Mouse (Mus musculus): Measurements from ENCODE around the gene Vegfb.

Gene Vegfb

DNA sequence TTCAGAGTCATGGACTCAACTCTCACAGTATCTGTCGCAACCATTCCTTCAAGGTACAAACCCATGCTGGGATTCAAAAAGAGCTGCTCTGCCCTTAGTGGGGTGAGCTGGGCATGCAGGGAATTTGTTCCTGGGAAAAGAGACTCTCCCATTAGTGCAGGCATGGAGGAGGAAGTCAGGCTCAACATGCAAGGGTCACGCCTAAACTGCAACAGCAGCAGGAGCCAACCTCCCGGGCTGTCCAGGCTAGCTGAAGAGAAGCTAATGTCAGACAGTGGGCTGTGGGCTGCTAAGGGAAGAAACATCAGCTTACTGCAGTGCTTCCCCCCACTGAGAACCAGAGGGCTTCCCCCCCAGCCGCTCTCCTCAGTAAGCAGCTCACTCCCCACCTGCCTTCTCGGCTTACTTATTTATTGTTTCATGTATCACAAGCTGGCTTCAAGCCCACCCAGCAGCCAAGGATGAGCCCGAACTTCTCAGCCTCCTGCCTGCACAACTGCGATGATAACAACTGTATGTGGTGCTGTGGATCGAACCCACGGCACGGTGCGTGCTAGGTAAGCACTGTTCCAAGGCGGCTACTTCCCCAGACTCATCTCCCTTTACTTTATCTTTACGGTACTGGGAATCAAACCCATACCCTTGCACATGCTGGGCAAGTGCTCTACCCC, 15.1 kb downstream of the Vegfb start:
- DNase-seq = no peak

DNA sequence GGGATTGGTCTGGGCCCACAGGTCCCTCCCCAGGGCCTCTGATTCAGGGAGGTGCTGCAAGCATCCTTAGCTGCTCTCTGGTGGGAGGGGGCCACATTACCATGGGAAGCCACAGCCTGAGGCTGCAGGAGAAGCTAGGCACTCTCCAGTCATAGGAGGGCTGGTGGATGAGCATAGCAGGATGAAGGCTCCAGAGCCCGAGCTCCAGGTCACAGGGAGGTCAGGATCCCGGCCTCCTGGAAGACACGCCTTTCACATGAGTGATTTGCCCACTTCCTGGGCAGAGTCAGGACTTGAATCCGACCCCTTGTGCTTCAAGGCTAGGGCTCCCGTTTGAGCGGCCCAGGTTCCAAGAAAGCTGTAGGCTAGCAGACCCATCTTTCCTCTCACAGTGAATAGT, 15.8 kb downstream of the Vegfb start:
- no peak for DNase-seq

DNA sequence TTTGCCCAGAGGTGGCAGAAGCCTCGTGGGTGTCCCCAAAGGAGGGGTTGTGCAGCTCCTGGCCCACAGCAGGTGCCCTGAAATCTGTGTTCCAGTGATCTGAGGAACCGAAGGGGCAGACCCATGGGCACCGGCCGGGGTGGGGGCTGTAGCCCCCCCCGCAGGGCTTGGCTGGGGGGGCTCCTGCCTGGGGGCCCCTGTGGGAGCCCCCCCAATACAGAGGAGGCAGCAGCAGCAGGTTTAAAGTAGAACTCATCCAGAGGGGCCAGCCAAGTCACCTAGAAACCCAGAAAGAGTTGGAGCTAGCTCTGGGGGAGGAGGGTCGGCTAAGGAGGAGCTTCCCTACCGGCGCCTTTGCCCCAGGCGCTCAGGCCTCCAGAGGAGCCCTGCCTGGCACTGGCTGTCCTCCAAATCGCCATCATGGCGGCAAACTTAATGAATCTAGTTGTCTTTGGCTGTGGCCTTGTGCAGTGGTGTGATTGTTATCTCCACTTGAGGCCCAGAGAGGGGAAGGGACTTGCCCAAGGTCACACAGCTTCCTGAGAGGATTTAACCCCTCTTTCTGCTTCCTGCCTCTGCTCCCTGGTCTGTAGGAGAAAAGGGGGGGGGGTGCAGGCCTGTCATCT, 16.9 kb downstream of the Vegfb start:
- no peak for DNase-seq

DNA sequence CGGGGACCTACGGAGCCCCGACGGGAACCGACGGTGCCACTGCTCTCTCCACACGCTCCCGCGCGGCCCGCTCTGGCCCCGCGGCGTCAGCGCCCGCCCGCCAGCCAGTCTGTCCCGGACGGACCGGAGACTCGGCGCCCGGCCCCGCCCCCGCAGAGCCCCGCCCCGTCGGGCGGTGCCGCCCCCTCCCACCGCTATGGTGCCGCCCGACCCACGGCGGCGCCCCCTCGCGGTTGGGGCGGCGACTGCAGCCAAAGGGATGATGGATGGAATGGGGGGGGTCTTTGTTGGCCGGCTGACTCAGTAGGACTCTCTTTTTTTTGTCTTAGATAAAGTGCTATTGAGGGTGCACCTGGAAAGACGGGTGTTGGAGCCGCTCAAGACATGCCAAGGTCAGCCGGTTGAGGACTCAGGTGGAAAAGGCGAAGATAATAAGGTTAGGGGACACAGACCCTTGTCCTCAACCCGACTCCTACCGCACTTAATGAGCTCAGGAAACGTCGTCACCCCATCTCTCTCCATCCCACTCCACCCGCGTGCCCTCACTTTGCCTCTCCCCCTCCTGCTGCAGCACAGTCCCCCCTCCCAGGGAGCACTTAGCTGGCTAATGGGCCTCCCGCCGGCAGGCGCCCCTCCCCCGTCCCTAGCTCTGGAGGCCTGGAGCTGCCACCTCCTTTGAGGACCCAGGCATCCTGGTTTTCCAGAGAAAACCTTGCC, 17.6 kb downstream of the Vegfb start:
- DNase-seq = peak; percentile 74 to 76

DNA sequence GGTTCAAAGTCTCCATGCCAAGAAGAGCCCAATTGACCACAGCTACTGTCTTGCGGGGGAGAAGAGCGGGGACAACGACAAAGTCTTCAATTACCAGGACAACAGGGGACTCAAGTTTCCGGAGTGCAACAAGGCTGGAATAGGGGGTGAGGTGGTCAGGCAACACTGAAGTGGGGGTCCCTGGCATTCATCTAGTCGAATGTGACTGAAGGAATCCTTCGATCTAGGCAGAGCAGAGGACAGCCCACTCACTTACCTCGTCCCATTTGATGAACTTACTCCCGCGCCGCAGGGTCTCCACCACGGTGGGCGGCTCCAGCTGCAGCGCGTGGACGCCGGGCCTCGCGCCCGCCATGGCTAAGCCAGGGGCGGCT, 18.2 kb downstream of the Vegfb start:
- no peak for DNase-seq

DNA sequence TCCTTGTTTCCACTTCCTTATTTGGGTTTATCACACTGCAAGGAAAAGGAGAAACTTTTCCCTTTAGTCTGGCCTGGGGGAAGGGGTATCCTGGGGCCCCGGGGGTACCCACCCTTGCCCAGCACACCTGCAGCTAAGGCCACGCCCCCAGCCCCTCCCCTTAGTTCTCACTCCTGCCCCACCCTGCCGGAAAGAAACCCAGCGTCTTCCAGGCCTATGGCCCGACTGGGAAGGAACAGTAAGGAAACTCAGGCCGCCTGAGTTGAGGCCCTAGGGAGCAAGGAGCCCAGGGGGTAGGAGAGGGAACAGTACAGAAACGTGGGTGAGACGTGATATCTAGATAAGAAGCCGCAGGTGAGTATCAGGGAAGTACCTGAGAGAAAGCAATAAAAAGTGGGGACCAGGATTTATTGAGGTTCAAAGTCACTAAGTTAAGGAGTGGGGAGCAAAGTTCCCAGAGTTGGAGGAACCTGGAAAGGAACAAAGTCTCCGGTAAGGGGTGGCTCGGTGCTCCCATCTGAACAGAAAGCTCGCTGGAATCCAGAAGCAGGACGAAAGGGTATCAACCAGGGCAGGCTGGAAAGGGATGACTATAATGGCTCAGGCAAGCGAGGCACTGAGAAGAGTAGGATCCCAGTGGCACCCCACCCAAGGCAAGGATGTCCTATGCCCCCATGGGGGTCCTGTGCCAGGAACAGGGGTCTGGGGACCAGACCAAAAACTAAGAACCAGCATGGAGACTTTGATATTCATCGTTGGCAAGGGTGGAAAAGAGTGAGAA, 18.8 kb downstream of the Vegfb start:
- DNase-seq = no peak

DNA sequence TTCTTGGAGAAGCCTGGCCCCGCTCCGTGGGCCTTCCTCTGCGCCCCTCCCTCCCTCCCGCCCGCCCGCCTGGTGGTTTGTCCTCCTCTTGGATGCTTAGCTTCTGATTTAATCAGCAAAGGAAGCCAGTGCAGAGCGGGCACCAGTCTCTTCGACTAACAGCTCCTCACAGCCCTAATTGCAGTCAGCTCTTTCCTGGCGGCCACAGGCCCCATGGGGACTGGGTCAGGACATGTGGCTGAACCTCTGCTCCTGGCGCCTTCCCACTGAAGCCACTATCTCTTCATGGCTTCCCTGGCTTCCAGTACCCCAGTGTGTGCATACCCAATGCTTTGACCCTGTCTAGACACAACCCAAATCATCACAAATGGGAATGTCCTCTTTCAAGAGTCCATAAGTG, 31.0 kb downstream of the Vegfb start:
- no peak for DNase-seq

DNA sequence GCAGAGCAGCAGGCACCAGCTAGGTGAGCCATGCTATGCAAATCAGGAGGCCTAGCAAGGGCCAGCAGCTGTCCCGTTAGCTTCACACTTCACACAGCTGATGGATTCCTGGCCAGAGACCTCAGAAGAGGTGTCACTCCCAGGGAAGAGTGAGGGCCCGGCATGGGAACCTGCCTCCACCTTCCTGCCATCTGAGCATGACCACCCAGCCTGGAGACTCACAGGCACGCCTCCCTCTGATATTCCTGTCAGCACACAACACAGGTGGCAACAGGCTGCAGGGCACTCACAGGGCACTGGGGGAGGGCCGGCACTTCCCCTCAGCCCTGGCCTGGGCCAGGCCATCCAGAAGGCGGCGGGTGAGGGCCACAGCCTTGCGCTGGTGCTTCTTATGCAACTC, 32.0 kb downstream of the Vegfb start:
- no peak for DNase-seq

DNA sequence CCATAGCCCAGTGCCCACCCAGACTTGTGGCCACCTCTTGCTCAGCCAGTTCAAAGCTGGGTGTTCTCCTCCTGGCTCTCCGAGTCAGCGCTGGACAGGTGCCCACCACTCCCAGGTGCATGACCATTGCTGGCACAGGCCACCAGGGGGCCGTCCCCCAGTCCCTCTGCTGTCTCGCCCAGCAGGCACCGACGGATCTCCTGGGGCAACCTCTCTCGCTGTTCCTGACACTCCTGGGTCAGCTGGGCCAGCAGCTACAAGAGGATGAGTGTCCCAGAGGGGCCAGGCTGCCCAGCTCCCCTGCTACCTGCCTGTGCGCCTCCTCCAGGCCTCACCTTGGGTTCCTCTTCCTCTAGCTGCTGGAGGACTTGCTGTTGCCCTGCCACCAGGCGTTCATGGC, 33.4 kb downstream of the Vegfb start:
- peak; percentile 57 to 60 for DNase-seq

DNA sequence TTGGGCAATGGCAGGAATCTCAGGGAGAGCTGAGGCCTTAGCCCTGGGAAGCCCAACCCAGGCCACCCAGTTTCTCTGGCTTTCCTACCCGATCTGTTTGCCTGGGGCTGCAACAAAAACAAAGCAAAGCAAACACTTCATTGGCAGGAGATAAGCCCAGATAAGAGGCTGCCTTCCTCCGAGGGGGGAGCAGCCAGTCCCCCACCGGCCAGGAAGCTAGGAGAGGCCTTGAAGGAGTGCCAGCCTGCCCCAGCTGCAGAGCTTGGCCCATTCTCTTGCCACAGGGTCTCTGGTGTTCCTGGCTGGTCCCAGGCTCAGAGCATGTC, 34.8 kb downstream of the Vegfb start:
- peak in 1 of 2 experiments; percentile 45 for DNase-seq

DNA sequence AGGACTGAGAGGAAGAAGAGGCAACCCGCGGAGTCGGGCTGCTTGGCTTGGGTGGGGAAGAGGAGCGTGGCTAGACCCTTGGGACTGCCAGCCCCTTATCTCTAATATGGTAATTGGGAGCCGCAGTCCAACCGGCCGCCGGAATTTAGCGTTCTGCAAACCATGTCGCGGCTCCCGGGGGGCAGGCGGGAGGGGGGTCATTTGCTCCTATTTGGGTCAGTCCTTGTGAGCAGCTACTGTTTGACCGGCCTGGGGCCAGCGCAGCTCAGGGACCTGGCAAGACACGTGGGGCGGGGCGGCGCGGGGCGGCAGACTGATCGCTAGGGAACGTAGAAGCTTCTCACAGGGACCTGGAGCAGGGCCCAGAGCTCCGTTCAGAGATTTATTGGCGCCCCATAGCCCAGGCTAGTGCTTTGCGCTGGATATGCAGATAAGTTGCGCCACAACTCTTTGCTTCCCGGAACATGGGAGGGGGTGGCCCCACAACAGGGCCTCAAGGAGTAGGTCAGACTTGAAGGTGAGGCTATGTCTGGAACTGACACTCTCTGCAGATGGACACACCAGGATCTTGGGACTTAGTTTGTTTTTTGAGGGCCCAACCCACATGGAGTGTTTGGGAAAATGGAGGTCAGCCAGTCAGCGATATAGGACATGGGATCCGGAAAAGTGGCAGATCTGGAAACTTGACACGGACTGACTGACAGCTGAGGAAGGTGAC, 35.3 kb downstream of the Vegfb start:
- peak; percentile 81 to 82 for DNase-seq

DNA sequence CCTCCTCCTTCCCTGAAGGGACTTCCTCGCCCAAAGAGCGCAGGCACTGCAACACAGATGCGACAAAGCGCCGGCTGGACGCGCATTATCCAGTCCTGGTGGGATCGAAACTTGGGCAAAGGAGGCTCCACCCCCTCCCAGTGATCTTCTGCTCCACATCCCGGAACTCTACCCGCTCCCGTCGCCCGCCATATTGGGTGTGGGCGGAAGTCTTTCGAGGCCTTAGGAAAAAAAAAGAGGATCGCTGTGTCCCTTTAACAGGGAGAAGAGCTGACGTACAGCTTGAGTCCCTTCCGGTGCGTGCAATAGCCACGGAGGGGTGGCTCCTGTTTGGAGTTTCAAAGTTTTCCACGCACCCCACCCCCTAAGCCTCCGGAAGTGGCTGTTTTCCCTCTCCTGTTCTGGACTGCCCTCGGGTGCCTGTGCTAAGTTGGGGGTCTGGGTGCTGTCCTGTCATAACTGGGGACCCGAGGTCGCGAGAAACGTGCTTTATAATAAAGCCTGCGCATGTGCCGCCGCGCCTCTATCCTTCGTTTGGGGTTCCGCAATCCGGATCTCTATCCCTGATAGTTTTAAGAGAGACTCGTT, 36.0 kb downstream of the Vegfb start:
- peak; percentile 92 to 96 for DNase-seq

DNA sequence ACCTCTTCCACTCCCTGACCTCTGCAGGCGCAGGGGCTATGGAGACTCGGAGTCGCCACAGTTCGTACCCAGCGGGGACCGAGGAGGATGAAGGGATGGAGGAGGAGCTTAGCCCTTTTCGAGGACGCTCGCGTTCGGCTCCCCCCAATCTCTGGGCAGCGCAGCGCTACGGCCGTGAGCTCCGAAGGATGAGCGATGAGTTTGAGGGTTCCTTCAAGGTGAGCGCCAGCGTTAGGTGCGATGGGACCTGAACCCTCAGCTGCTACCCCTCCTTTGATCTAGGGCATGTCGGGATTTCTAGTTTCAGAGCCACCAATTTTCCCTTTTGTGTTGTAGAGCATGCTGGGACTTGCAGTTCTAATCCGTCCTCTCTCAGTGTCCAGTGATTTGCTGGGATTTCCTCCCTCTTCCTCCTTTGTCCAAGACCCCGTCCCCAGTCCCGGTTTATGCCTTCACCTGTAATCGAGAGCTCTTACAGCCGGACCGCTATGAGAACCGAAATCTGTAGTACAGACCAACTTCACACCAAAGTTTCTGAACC, 36.8 kb downstream of the Vegfb start:
- peak; percentile 72 to 73 for DNase-seq

DNA sequence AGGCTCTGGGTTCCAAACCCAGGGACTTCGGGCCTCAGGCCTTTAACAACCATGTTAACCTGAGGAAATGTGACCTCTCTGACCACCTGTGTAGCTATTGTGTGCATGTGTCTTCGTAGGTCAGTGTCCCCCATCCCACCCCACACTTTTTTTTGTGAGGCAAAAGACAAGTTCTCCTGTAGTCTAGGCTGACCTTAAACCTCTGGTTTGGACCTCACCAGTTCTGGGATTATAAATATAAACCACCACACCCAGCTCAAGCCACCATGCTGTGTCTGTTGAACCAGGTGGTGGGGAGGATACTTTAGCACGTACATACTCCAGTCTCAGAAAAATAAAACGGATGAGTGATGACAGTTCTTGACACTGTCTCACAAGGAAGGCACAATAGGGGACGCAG, 37.5 kb downstream of the Vegfb start:
- no peak for DNase-seq

DNA sequence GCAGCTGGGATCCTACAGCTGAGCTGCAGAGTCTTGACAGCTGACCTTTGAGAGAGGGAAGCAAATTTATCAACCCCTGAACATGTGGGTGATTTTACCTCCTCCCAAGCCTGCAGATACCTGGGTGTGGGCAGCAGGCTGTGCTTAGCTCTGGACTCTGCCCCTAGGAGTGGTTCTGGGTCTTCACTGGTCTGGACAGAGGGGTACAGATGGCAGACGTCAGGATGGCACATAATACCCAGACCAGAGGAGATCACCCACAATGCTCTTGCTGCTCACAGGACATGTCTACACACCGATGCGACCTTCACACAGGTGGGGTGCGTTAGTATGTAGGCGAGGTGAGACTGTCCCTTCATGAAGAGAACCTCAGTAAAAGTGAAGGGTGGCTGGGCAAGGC, 37.9 kb downstream of the Vegfb start:
- no peak for DNase-seq

DNA sequence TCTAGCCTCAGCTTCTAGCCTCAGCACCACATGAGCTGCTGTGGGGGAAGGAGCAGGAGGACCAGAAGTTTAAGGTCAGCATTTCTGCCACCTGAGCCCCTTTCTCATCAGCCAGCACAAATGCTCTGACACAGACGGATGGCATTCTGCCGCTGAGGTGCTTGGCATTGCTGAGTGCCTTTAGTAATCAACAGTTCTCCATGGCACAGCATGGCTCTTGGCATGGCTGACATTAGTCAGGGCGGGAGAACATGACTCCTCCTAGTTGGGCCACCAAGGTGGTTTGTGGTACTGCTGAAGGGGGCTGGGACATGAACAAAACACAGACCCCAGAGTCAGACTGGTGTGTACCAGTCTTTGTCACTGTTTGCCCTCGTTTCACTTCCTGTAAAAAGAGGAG, 39.3 kb downstream of the Vegfb start:
- DNase-seq = peak; percentile 91 to 94

DNA sequence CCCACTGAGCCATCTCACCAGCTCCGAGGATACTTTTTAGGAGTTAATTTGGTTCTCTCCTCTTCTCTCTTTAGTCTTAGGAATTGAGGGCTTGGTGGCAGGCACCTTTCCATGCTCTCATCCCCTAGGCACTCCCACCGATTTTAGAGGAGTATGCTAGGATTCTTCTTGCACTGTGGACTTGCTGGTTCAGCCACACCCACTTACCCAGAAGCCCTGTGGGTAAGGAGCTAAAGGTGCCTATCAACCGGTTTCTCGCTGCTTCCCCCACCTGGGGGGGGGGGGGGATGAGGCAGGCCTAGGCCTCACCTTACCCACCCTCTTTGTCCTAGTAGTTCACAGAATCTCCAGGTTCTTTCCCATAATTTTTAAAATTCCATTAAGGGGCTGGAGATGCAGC, 39.7 kb downstream of the Vegfb start:
- DNase-seq = no peak

DNA sequence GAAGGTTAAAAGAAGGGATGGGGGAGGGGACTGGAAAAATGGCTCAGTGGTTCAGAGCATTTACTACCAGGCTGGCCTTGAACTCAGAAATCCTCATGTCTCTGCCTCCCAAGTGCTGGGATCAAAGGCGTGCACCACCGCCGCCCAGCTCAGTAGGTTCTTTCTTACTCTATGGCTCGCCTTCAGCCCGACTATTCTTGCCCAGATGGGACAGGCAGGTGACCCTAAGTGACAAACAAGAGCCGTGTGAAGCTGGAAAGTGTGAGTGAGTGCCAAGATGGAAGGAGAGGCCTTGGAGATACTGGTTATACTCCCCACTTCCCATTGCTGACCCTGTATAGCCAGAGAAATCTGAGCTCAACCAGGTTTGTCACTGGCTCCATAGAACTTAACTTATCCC, 43.7 kb downstream of the Vegfb start:
- no peak for DNase-seq

DNA sequence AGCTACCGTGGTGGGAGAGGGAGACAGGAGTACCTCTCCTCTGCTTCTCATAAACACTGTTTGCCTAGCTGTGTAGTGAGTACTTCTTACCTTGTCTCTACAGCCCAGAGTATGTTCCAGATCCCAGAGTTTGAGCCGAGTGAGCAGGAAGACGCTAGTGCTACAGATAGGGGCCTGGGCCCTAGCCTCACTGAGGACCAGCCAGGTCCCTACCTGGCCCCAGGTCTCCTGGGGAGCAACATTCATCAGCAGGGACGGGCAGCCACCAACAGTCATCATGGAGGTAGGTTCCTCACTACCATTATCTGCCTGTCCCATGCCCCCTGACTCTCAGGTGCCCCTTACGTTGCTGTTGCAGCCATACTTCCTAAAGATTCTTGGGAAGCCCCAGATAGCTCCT, 44.7 kb downstream of the Vegfb start:
- DNase-seq = no peak

DNA sequence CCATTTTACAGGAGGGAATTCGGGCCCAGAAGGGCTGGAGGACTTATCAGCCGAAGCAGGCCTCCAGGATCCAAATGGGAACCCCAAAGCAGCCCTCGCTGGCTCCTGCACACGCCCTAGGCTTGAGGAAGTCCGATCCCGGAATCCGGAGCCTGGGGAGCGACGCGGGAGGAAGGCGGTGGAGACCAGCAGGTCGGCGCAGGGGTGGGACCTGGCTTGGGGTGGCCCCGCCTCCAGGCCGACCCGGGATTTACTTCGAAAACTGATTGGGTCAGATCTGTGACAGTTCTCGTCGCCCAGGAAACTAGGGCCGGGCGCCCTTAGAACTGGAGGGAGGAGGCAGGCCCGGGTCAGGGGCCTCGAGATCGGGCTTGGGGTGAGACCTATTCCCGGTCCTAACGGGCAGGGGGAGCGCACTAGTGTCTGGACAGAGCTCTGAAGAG, 45.2 kb downstream of the Vegfb start, which contains the start of gene Gpr137:
Gene Gpr137 (minus strand): TSS at position 232 of the 443 bp plus-strand sequence.
- peak; percentile 93 to 95 for DNase-seq

DNA sequence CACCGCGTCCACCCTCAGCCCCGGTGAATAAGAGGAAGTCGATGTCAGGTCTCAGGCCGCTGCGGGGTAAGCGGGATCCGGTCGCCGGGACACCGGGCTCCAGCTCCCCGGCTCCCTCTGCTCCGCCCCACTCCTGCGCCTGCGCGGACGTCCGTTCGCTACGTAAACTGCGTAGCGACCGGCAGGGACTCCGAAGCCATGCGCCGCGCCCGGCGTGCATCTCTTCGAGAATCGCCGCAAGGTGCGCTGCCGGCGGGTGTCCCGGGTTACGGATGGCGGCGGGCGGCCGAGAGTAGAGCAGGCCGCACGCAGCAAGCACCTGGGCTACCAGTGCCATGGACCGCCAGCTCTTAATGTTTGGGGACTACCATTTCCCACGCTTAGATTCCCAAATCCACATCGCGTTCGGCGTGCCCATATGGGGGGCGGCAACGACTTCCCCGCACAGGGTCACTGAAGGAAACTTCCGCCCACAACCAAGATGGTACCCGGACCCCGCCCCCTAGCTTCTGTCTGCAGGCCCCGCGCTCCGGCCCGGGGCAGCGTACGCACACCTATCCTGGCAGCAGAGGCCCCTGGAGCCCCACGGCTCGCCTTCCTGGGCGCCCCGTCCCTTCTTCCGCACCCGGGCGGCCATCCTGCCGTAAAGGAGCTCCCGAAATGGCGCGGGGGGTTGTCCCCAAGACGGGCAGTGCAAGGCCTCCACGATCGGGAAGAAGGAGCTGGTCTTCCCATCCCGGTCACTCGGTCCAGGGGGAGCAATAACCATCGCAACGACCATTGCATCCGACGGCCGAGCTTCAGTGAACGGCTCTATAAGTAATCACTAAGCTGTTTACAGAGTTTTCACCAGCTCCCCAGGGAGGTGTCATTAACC, 45.8 kb downstream of the Vegfb start, which contains the start of gene Bad:
Gene Bad (plus strand): TSS at position 490 of the 877 bp plus-strand sequence.
- DNase-seq = peak; percentile 97 to 98
